Mouse (Mus musculus) liver, embryonic 14.5 days (tissue): ENCODE results near the gene Cdc5l. TPM values are rescaled to one million over a fixed set of nuclear protein-coding genes. Genes with fewer than 3 reads are reported as not detected.

Experiments used
- ATAC-seq: fragments of 200-750 bp; cut with Nextera tagmentation; 2 replicates; pipeline ENCODE4 v1.8.0; 2017; ENCODE audit warnings: moderate number of reproducible peaks, mild to moderate bottlenecking, moderate library complexity; ENCODE audit not compliant: insufficient read depth
- DNase-seq, 3 experiments: peaks; one replicate each; pipeline ENCODE4 v3.0.0-alpha.2; 2012 to 2013; ENCODE audit warnings: low read depth in 3 of 3, low spot score in 3 of 3
- H3K27ac ChIP-seq: fragments of 300-500 bp; sonication (generic); 2 replicates; pipeline ENCODE4 v1.5.1; 2014; ENCODE audit warnings: moderate library complexity, mild to moderate bottlenecking, control low read depth, inconsistent platforms
- H3K27me3 ChIP-seq: fragments of 300-500 bp; sonication (generic); 2 replicates; pipeline ENCODE4 v1.6.1; 2014; ENCODE audit warnings: mild to moderate bottlenecking, low read length, moderate library complexity; ENCODE audit not compliant: control insufficient read depth, insufficient read depth
- H3K36me3 ChIP-seq: fragments of 300-500 bp; sonication (generic); replicated peaks from 2 replicates; pipeline ENCODE4 v1.6.1; 2014; ENCODE audit warnings: low read depth; ENCODE audit not compliant: control insufficient read depth, insufficient read depth
- H3K4me1 ChIP-seq, 2 experiments: fragments of 200-500 bp in 1 of 2; fragments of 300-500 bp in 1 of 2; sonication (generic) in 1 of 2; replicated peaks; 2 replicates each; pipeline ENCODE4 v1.6.1; 2012 to 2014; ENCODE audit warnings: antibody characterized with exemption in 1 of 2, inconsistent platforms in 1 of 2, low read length in 1 of 2; ENCODE audit not compliant: control insufficient read depth in 2 of 2, insufficient read depth in 2 of 2
- H3K4me2 ChIP-seq: fragments of 300-500 bp; sonication (generic); 2 replicates; pipeline ENCODE4 v1.6.1; 2014; ENCODE audit warnings: low read depth, mild to moderate bottlenecking, control low read depth, moderate library complexity
- H3K4me3 ChIP-seq, 2 experiments: fragments of 200-500 bp in 1 of 2; fragments of 300-500 bp in 1 of 2; sonication (generic) in 1 of 2; 2 replicates each; pipeline ENCODE4 v1.5.1; 2012 to 2014; ENCODE audit warnings: low read depth in 2 of 2, low read length in 2 of 2, mild to moderate bottlenecking in 2 of 2, control low read depth in 1 of 2, inconsistent platforms in 1 of 2, moderate library complexity in 1 of 2; ENCODE audit not compliant: insufficient read depth in 1 of 2
- H3K9ac ChIP-seq: fragments of 300-500 bp; sonication (generic); replicated peaks from 2 replicates; pipeline ENCODE4 v1.6.1; 2014; ENCODE audit warnings: mild to moderate bottlenecking, control low read depth, moderate library complexity
- H3K9me3 ChIP-seq: fragments of 300-500 bp; sonication (generic); 2 replicates; pipeline ENCODE4 v1.6.1; 2016; ENCODE audit warnings: low read length, mixed read lengths; ENCODE audit not compliant: control insufficient read depth
- CTCF ChIP-seq: IDR thresholded peaks from 2 replicates; pipeline ENCODE4 v1.5.1; 2016; ENCODE audit warnings: antibody characterized with exemption, low read depth, control low read depth
- EP300 ChIP-seq: IDR thresholded peaks from 2 replicates; pipeline ENCODE4 v1.6.1; 2016; ENCODE audit warnings: antibody characterized with exemption, low read depth
- WGBS: fragments of 180-500 bp; shearing (Covaris S2); extraction: QIAGEN DNeasy Blood & Tissue Kit; methylation state at CpG from one replicate; pipeline ENCODE4 v1.1.7; 2014; ENCODE audit not compliant: insufficient replicate concordance; 5-methylcytosine and 5-hydroxymethylcytosine counted together
- polyA plus RNA-seq, 2 experiments: library from polyadenylated mRNA; depleted of rRNA in 1 of 2; stranded (reverse) in 1 of 2; unstranded in 1 of 2; fragments of >200 nt; fragmentation: Nextera tagmentation in 1 of 2; extraction: Ambion mirVana in 1 of 2; gene quantifications; 2 replicates each; pipeline versions ENCODE4 v1.2.1 to v1.2.3; 2012 to 2014

The Cdc5l gene
- polyA plus RNA-seq, 2 experiments: 15.0 to 26.9 TPM

DNA sequence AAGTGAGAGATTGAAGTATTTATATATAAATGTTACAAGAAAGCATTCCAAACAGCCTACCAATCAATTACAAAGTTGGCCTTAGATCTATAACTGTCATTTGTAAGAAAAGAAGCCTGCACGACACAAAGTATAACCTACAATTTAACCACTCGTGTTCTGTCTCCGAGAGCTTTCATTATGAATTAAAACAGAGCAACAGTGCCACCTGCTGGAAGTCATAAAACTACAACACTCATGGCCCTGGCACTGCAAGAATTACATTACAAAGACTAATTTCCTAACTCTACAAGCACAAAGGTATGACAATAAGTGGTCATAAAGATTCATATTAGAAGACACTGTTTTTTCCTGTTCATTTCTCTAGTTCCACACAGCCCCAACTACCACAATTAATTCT lies 30.3 kb downstream of the Cdc5l start:
- Histone ChIP-seq H3K4me2 (no peak overlapping the region), H3K9ac (no peak overlapping the region), H3K36me3 (peaks cover 35% of the 10 kb centered on the region), H3K4me3 (no peak overlapping the region), H3K4me1 (0 out of 4 replicates have a peak, but pooled peaks cover 0 to 2% of the 10 kb centered on the region in 2 experiments), H3K27ac (no peak overlapping the region), H3K9me3 (no peaks in the 10 kb centered on the region), H3K27me3 (no peaks in the 10 kb centered on the region)
- ATAC-seq: no peak
- DNase-seq: peak; percentile 22 to 49 (median 37)
- WGBS: 27% methylated on average over 3 of the region's 3 CpGs
- TF ChIP-seq EP300: no peak
- peak; percentile 55; the same call in 1 of the 2 replicates for TF ChIP-seq CTCF

GRCm38 (mm10) chr17:45402601-45403000 lies 30.9 kb downstream of the Cdc5l start:
- WGBS: 70% methylated on average over 3 of the region's 3 CpGs
- H3K27ac ChIP-seq: no peak overlapping the region
- no peaks in the 10 kb centered on the region for H3K9me3 ChIP-seq
- no peak overlapping the region for H3K4me3 ChIP-seq
- no peak overlapping the region for H3K4me2 ChIP-seq
- no peaks in the 10 kb centered on the region for H3K27me3 ChIP-seq
- H3K4me1 ChIP-seq: 0 out of 4 replicates have a peak, but pooled peaks cover 0 to 2% of the 10 kb centered on the region in 2 experiments
- no peak overlapping the region for H3K9ac ChIP-seq
- H3K36me3 ChIP-seq: peaks cover 32% of the 10 kb centered on the region
- ATAC-seq: no peak
- DNase-seq: no peak
- TF ChIP-seq EP300 (no peak), CTCF (no peak)

DNA sequence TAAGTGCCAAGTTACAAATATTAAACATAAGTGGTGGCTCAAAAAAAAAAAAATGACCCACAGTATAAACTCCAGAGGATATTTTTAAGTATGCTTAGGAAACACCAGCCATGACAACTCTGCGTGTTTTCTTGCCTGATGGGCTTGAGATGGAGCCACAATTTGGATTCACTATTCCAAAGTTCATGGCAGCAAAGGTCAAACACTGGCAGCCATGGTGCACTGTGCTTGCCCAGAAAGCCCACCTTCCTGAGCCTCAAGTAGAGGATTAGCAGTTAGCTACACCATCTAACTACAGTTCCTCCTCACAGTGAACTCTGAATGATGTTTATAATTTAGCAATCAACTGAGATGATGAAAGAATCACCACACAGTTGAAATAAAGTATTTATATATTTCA lies 31.4 kb downstream of the Cdc5l start:
- H3K9me3 ChIP-seq: no peaks in the 10 kb centered on the region
- ATAC-seq (no peak), DNase-seq (no peak)
- TF ChIP-seq EP300 (no peak), CTCF (no peak)
- WGBS: 90% methylated on average over 1 of the region's 1 CpGs
- no peaks in the 10 kb centered on the region for H3K27me3 ChIP-seq
- peaks cover 27% of the 10 kb centered on the region for H3K36me3 ChIP-seq
- no peak overlapping the region for H3K4me2 ChIP-seq
- H3K27ac ChIP-seq: no peak overlapping the region
- H3K4me3 ChIP-seq: no peak overlapping the region
- no peak overlapping the region for H3K9ac ChIP-seq
- 0 out of 4 replicates have a peak, but pooled peaks cover 0 to 2% of the 10 kb centered on the region in 2 experiments for H3K4me1 ChIP-seq

GRCm38 (mm10) chr17:45401126-45401905 lies 32.2 kb downstream of the Cdc5l start:
- no peak overlapping the region for H3K27ac ChIP-seq

DNA sequence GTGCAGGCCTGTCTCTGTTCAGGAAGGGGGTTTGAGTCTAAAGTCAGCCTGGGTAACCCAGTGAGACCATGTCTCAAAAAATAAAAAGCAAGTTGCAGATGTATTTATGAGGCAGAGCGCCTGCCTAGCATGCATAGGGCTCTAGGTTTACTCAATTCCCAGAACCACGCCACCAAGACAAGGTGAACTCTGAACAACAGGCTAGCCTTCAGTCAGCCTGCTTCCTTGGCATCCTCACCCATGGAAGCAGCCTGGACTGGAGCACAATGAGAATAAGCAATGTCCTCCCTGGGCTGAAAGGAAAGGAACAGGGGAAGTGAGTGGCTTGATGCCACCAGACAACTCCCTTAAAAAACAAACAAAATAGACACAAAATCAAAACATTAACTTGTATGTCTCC lies 35.5 kb downstream of the Cdc5l start:
- H3K4me2 ChIP-seq: no peak overlapping the region
- WGBS: 76% methylated on average over 2 of the region's 2 CpGs
- H3K4me3 ChIP-seq: no peak overlapping the region
- 0 out of 4 replicates have a peak, but pooled peaks cover 0 to 2% of the 10 kb centered on the region in 2 experiments for H3K4me1 ChIP-seq
- no peak overlapping the region for H3K27ac ChIP-seq
- TF ChIP-seq CTCF (no peak), EP300 (no peak)
- DNase-seq (no peak), ATAC-seq (no peak)
- H3K9ac ChIP-seq: no peak overlapping the region
- peaks cover 14% of the 10 kb centered on the region for H3K36me3 ChIP-seq
- H3K9me3 ChIP-seq: no peaks in the 10 kb centered on the region
- H3K27me3 ChIP-seq: no peaks in the 10 kb centered on the region

More at GRCm38 (mm10) chr17:45401126-45401905, 32.2 kb downstream of the Cdc5l start:
- no peak for ATAC-seq
- no peak for TF ChIP-seq CTCF
- TF ChIP-seq EP300: no peak
- H3K4me2 ChIP-seq: no peak overlapping the region
- H3K9me3 ChIP-seq: no peaks in the 10 kb centered on the region
- 80% methylated on average over 5 of the region's 5 CpGs for WGBS
- H3K27me3 ChIP-seq: no peaks in the 10 kb centered on the region
- 0 out of 4 replicates have a peak, but pooled peaks cover 0 to 2% of the 10 kb centered on the region in 2 experiments for H3K4me1 ChIP-seq
- peaks cover 23% of the 10 kb centered on the region for H3K36me3 ChIP-seq
- no peak overlapping the region for H3K4me3 ChIP-seq
- no peak overlapping the region for H3K9ac ChIP-seq
- no peak for DNase-seq
